Mouse (Mus musculus) kidney, postnatal 0 days (tissue): ENCODE results near the gene Fbrs. TPM values are rescaled to one million over a fixed set of nuclear protein-coding genes. Genes with fewer than 3 reads are reported as not detected.

Experiments used
- ATAC-seq: fragments of 200-750 bp; cut with Nextera tagmentation; replicated peaks from 2 replicates; pipeline ENCODE4 v1.8.0; 2017; ENCODE audit warnings: low read depth, moderate number of reproducible peaks, moderate TSS enrichment, moderate library complexity; ENCODE audit not compliant: low FRiP score
- DNase-seq: peaks from one replicate; pipeline ENCODE4 v3.0.0-alpha.2; 2016; ENCODE audit warnings: low spot score
- H3K27ac ChIP-seq: fragments of 300-500 bp; sonication (generic); 2 replicates; pipeline ENCODE4 v1.5.1; 2014; ENCODE audit warnings: mild to moderate bottlenecking
- H3K27me3 ChIP-seq: fragments of 300-500 bp; sonication (generic); 2 replicates; pipeline ENCODE4 v1.6.1; 2014; ENCODE audit warnings: low read length, mixed read lengths; ENCODE audit not compliant: insufficient read depth
- H3K36me3 ChIP-seq: fragments of 300-500 bp; sonication (generic); 2 replicates; pipeline ENCODE4 v1.6.1; 2014; ENCODE audit warnings: low read length, mixed read lengths; ENCODE audit not compliant: insufficient read depth
- H3K4me1 ChIP-seq: fragments of 300-500 bp; sonication (generic); replicated peaks from 2 replicates; pipeline ENCODE4 v1.6.1; 2014; ENCODE audit warnings: antibody characterized with exemption, low read length, mixed read lengths; ENCODE audit not compliant: insufficient read depth
- H3K4me2 ChIP-seq: fragments of 300-500 bp; sonication (generic); 2 replicates; pipeline ENCODE4 v1.6.1; 2014; ENCODE audit warnings: mild to moderate bottlenecking, low read length, moderate library complexity, mixed read lengths
- H3K4me3 ChIP-seq: fragments of 300-500 bp; sonication (generic); replicated peaks from 2 replicates; pipeline ENCODE4 v1.5.1; 2014; ENCODE audit warnings: low read depth, low read length
- H3K9ac ChIP-seq: fragments of 300-500 bp; sonication (generic); 2 replicates; pipeline ENCODE4 v1.6.1; 2014; ENCODE audit warnings: low read depth, low read length
- H3K9me3 ChIP-seq: fragments of 300-500 bp; sonication (generic); replicated peaks from 2 replicates; pipeline ENCODE4 v1.6.1; 2016; ENCODE audit warnings: low read length, inconsistent platforms, mixed read lengths
- CTCF ChIP-seq: IDR thresholded peaks from 2 replicates; pipeline ENCODE4 v1.5.1; 2016; ENCODE audit warnings: antibody characterized with exemption, low read depth, mild to moderate bottlenecking, moderate library complexity
- WGBS: fragments of 180-500 bp; shearing (Covaris S2); extraction: QIAGEN DNeasy Blood & Tissue Kit; methylation state at CpG from one replicate; pipeline ENCODE4 v1.1.7; 2014; 5-methylcytosine and 5-hydroxymethylcytosine counted together
- polyA plus RNA-seq: library from polyadenylated mRNA; unstranded; fragments of >200 nt; fragmentation: Nextera tagmentation; extraction: Ambion mirVana; gene quantifications from 2 replicates; pipeline ENCODE4 v1.2.1, GENCODE M21; 2015

The Fbrs gene
- polyA plus RNA-seq, 1 experiment from 2014 or later: 8.7 TPM

GRCm38 (mm10) chr7:127466606-127467005 is 12.4 kb upstream of the Fbrs start:
- Histone ChIP-seq H3K9me3 (no peaks in the 10 kb centered on the region), H3K36me3 (peaks cover 6% of the 10 kb centered on the region; the same call in 1 of the 2 replicates), H3K4me1 (0 out of 2 replicates have a peak, but pooled peaks cover 7% of the 10 kb centered on the region), H3K9ac (no peak overlapping the region), H3K27me3 (no peaks in the 10 kb centered on the region), H3K4me3 (no peak overlapping the region), H3K27ac (no peak overlapping the region), H3K4me2 (no peak overlapping the region)
- 88% methylated on average over 4 of the region's 4 CpGs for WGBS
- ATAC-seq: no peak
- TF ChIP-seq CTCF: no peak
- DNase-seq: no peak

- H3K9ac ChIP-seq: peak overlapping the region; percentile 62
- ATAC-seq (no peak), DNase-seq (peak; percentile 4)
- peak overlapping the region; percentile 91 for H3K4me2 ChIP-seq
- no peaks in the 10 kb centered on the region for H3K27me3 ChIP-seq
- peak overlapping the region; percentile 86 for H3K4me3 ChIP-seq
- peaks cover 16% of the 10 kb centered on the region; the same call in 1 of the 2 replicates for H3K36me3 ChIP-seq
- H3K4me1 ChIP-seq: peaks cover 14% of the 10 kb centered on the region; the same call in 1 of the 2 replicates
- no peak for TF ChIP-seq CTCF
- no peaks in the 10 kb centered on the region for H3K9me3 ChIP-seq
- 9% methylated on average over 10 of the region's 10 CpGs for WGBS
- peak overlapping the region; percentile 99 for H3K27ac ChIP-seq
Observed at GRCm38 (mm10) chr7:127470011-127470715, 8.8 kb upstream of the Fbrs start.

GRCm38 (mm10) chr7:127470743-127471645 is 8.0 kb upstream of the Fbrs start:
- WGBS: 1% methylated on average over 45 of the region's 46 CpGs
- DNase-seq: peak; percentile 99

GRCm38 (mm10) chr7:127471646-127472010 is 7.4 kb upstream of the Fbrs start:
- WGBS: 2% methylated on average over 20 of the region's 25 CpGs
- ATAC-seq: peak; percentile 52; the same call in 1 of the 2 replicates
- Histone ChIP-seq H3K4me2 (peak overlapping the region; percentile 91), H3K4me1 (peaks cover 14% of the 10 kb centered on the region; the same call in 1 of the 2 replicates), H3K9me3 (no peaks in the 10 kb centered on the region), H3K9ac (peak overlapping the region; percentile 87), H3K27ac (peak overlapping the region; percentile 99), H3K36me3 (peaks cover 30% of the 10 kb centered on the region; the same call in 1 of the 2 replicates), H3K4me3 (peak overlapping the region; percentile 86), H3K27me3 (no peaks in the 10 kb centered on the region)
- TF ChIP-seq CTCF: peak; percentile 19; the same call in 1 of the 2 replicates
- no peak for DNase-seq

More at GRCm38 (mm10) chr7:127470743-127471645, 8.0 kb upstream of the Fbrs start:
- Histone ChIP-seq H3K27ac (peak overlapping the region; percentile 99), H3K36me3 (peaks cover 24% of the 10 kb centered on the region; the same call in 1 of the 2 replicates), H3K4me1 (peaks cover 14% of the 10 kb centered on the region; the same call in 1 of the 2 replicates), H3K4me3 (peak overlapping the region; percentile 86), H3K4me2 (peak overlapping the region; percentile 91), H3K9ac (peak overlapping the region; percentile 87), H3K9me3 (no peaks in the 10 kb centered on the region), H3K27me3 (no peaks in the 10 kb centered on the region)
- no peak for TF ChIP-seq CTCF
- ATAC-seq: peak; percentile 92

- WGBS: 0% methylated on average over 7 of the region's 7 CpGs
- Histone ChIP-seq H3K27me3 (no peaks in the 10 kb centered on the region), H3K4me2 (peak overlapping the region; percentile 91), H3K9me3 (no peaks in the 10 kb centered on the region), H3K4me3 (peak overlapping the region; percentile 86), H3K9ac (peak overlapping the region; percentile 87), H3K4me1 (peaks cover 14% of the 10 kb centered on the region; the same call in 1 of the 2 replicates), H3K27ac (peak overlapping the region; percentile 99), H3K36me3 (peaks cover 30% of the 10 kb centered on the region; the same call in 1 of the 2 replicates)
- TF ChIP-seq CTCF: no peak
- ATAC-seq (no peak), DNase-seq (peak; percentile 59)
Observed at GRCm38 (mm10) chr7:127472060-127472459, 6.9 kb upstream of the Fbrs start.

GRCm38 (mm10) chr7:127473705-127474104 is 5.3 kb upstream of the Fbrs start:
- ATAC-seq: no peak
- H3K4me1 ChIP-seq: peaks cover 14% of the 10 kb centered on the region; the same call in 1 of the 2 replicates
- H3K36me3 ChIP-seq: peaks cover 24% of the 10 kb centered on the region; the same call in 1 of the 2 replicates
- no peaks in the 10 kb centered on the region for H3K9me3 ChIP-seq
- H3K4me3 ChIP-seq: no peak overlapping the region
- H3K27me3 ChIP-seq: no peaks in the 10 kb centered on the region
- no peak overlapping the region for H3K4me2 ChIP-seq
- 88% methylated on average over 5 of the region's 5 CpGs for WGBS
- DNase-seq: peak; percentile 38
- H3K9ac ChIP-seq: no peak overlapping the region
- peak; percentile 50; the same call in 1 of the 2 replicates for TF ChIP-seq CTCF
- no peak overlapping the region; the same call in 1 of the 2 replicates for H3K27ac ChIP-seq
